Mouse (Mus musculus): ENCODE data around the gene Amhr2.

Gene Amhr2

GRCm38 (mm10) chr15:102473246-102473645, 28.1 kb downstream of the Amhr2 start:
- DNase-seq: no peak

- DNase-seq: no peak
These were observed 29.4 kb downstream of the Amhr2 start for GRCm38 (mm10) chr15:102474520-102474919.

- no peak for DNase-seq
These were observed 38.0 kb downstream of the Amhr2 start for GRCm38 (mm10) chr15:102483136-102483535.

GRCm38 (mm10) chr15:102485853-102486252, 40.7 kb downstream of the Amhr2 start:
- no peak for DNase-seq

GRCm38 (mm10) chr15:102487664-102488063, 42.5 kb downstream of the Amhr2 start:
- DNase-seq: no peak

- no peak for DNase-seq
These were observed 53.2 kb downstream of the Amhr2 start for GRCm38 (mm10) chr15:102498322-102498721.

- DNase-seq: no peak
These were observed 54.2 kb downstream of the Amhr2 start for GRCm38 (mm10) chr15:102499370-102499769.

- DNase-seq: no peak
These were observed 54.7 kb downstream of the Amhr2 start for GRCm38 (mm10) chr15:102499851-102500250.

GRCm38 (mm10) chr15:102500479-102500878, 55.3 kb downstream of the Amhr2 start:
- no peak for DNase-seq

- DNase-seq: no peak
These were observed 56.1 kb downstream of the Amhr2 start for GRCm38 (mm10) chr15:102501084-102501814.

- no peak for DNase-seq
These were observed 57.2 kb downstream of the Amhr2 start for GRCm38 (mm10) chr15:102502254-102502840.

GRCm38 (mm10) chr15:102503447-102503846, 58.3 kb downstream of the Amhr2 start, which contains the start of gene Gm10337:
Gm10337 (plus strand) TSS chr15:102503722.
- no peak for DNase-seq

All from B cell, adult 2 months (primary cell).